Mouse (Mus musculus): Measurements from ENCODE around the gene Saxo2.

DNA sequence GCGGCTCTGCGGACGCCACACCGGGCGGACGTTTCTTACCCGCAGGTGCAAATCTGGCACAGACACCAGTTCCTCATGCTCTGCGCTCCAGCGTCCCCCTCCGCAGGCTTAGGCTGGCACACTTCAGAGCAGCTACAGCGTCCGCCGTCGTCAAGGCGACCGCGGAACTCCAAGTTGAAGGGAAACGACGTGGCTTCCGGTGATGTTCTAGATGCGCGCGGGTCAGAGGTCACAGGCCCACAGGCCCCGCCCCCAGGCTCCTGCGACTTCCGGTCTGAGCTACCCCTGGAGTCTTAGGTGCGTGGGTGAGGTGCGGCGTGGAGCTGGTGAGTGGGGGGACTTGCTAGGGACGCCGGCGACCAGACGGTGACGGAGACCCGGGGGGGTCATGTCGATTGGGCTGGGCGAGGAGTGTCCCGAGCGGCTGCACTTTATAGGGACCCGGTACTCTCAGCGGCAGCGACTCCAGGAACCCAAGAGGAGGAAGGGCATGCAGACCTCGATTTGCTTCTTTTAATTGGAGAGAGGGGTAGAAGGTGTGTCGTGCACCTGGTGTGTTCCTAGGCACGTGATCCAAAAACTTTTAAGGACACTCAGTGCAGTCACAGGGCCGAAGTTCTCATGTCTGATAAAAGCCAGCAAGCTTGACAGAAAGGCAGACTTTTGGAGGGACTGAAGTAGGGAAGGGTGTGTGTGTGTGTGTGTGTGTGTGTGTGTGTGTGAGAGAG is at the start of gene Saxo2, which contains the start of gene Efl1:
- no peak for TF ChIP-seq CTCF (IDR thresholded peaks at IDR 0.05; ENCODE audit: low read depth, low read length)
- no peak for TF ChIP-seq EP300 (IDR thresholded peaks at IDR 0.05; ENCODE audit: insufficient read depth, low read depth, low read length)
